Mouse (Mus musculus) testis, adult 10 weeks (tissue): ENCODE data around the gene Tas2r120. TPM values are rescaled to one million over a fixed set of nuclear protein-coding genes. Genes with fewer than 3 reads are reported as not detected.

Experiments used
- polyA plus RNA-seq: library from polyadenylated mRNA; stranded (reverse); fragments of 350-450 nt; fragmentation: Illumina TruSeq; extraction: RNeasy Lipid Tissue Mini Kit (QIAGEN cat#74804); gene quantifications from one replicate; pipeline ENCODE4 v1.2.3, GENCODE M21; 2014; ENCODE audit warnings: low read depth, low replicate concordance

Gene Tas2r120
- polyA plus RNA-seq, result not detected

DNA sequence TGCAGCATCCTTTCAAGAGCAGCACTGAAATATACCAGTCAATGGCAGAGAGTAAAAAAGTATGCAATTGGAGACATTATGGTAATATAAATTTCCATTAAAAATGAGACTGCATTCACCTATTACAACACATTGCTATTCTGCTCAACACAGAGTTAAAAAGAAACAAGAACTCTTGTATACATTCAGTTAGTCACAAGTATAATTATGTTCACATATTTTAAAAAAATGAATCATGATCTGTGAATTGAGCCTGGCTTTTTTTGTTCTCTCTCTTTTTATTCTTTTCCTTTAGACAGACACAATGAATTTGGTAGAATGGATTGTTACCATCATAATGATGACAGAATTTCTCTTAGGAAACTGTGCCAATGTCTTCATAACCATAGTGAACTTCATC is at the start of gene Tas2r120:
Gene Tas2r120, plus strand, starts transcription at position 301 of the 400 bp plus-strand sequence.

DNA sequence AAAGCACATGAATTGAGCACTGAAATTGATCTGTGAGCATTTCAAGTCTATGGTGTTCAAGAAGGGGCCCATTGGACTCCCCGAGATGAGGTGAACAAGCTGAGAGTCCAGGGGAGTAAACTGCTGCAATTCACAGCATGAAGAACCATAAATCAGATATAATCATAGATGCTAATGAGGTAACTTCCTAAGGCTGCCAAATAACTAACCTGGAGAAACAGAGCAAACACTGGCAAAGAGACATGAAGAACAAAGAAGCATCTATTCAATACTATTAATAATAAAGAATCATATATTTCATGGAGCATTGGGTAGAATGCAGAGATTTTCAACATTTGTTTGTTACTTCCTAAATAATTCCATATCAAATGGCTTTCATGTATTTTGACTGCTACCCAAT is 5.3 kb upstream of the Tas2r120 start, which contains the start of gene A630073D07Rik:
Gene A630073D07Rik, minus strand, starts transcription at position 101 of the 400 bp plus-strand sequence.

DNA sequence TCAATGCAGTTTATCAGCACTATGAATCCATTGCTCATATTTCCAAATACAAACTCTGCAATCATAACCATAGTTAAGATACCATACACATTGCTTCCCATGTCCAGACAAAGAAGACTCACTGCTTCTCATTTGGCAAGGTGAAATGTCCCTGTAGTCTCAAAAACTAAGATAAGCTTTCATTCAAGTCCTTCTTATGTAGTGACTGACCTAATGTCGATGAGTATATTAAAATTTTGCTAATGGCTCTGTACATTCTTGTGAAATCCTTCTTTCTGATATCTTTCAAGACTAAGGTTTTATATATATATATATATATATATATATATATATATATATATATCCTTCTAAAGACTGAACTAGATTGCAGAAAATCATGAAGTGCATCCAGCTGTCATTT is 44.2 kb downstream of the Tas2r120 start, which contains the start of gene Tas2r121:
Gene Tas2r121, minus strand, starts transcription at position 101 of the 400 bp plus-strand sequence.

Other genes starting within 250 kb of the Tas2r120 start
- not detected for gene Prh1, start 87.1 kb upstream of the Tas2r120 start, polyA plus RNA-seq
- not detected for gene Prp2, start 61.0 kb upstream of the Tas2r120 start, polyA plus RNA-seq
- gene A630073D07Rik, start 5.4 kb upstream of the Tas2r120 start, polyA plus RNA-seq, result not detected
- gene Tas2r121, start 44.1 kb downstream of the Tas2r120 start, polyA plus RNA-seq, result not detected
- not detected for gene Tas2r122, start 55.0 kb downstream of the Tas2r120 start, polyA plus RNA-seq
- gene Tas2r115, start 81.1 kb downstream of the Tas2r120 start, polyA plus RNA-seq, result not detected
- gene Tas2r124, start 97.8 kb downstream of the Tas2r120 start, polyA plus RNA-seq, result not detected
- gene Tas2r102, start 105.2 kb downstream of the Tas2r120 start, polyA plus RNA-seq, result not detected
- gene Tas2r136, start 121.2 kb downstream of the Tas2r120 start, polyA plus RNA-seq, result not detected
- not detected for gene Tas2r117, start 145.9 kb downstream of the Tas2r120 start, polyA plus RNA-seq
- gene Tas2r123, start 190.2 kb downstream of the Tas2r120 start, polyA plus RNA-seq, result not detected
- gene Tas2r116, start 198.5 kb downstream of the Tas2r120 start, polyA plus RNA-seq, result not detected
- gene Tas2r110, start 211.1 kb downstream of the Tas2r120 start, polyA plus RNA-seq, result not detected
- not detected for gene Tas2r113, start 236.1 kb downstream of the Tas2r120 start, polyA plus RNA-seq